Mouse (Mus musculus) thymus, adult 2 months (tissue): ENCODE measurements at regions not wholly inside any gene's neighbourhood (a gene's known extent, or its start where the extent isn't known, plus 50 kb on each side); places are given as distances from the start of the nearest gene placed in this dataset.
"Not testable (repeated sequence)": the region's sequence is repeated elsewhere in the genome, so short reads cannot be mapped to it uniquely, and the experiment has no call there.

Source experiments
- DNase-seq: peaks from one replicate; pipeline ENCODE4 v3.0.0; 2021
- H3K27ac ChIP-seq: fragments of 200-500 bp; 2 replicates; pipeline ENCODE4 v1.5.1; 2012; ENCODE audit warnings: low read length, control low read depth; ENCODE audit not compliant: control insufficient read depth, insufficient read depth
- H3K27me3 ChIP-seq: fragments of 200-500 bp; 2 replicates; pipeline ENCODE4 v1.6.1; 2012; ENCODE audit warnings: mild to moderate bottlenecking, low read length, moderate library complexity, mixed read lengths; ENCODE audit not compliant: control insufficient read depth, insufficient read depth
- H3K36me3 ChIP-seq: fragments of 200-500 bp; 2 replicates; pipeline ENCODE4 v1.6.1; 2012; ENCODE audit warnings: mild to moderate bottlenecking, low read length, moderate library complexity; ENCODE audit not compliant: control insufficient read depth, insufficient read depth
- H3K4me1 ChIP-seq: fragments of 200-500 bp; replicated peaks from 2 replicates; pipeline ENCODE4 v1.6.1; 2012; ENCODE audit warnings: low read length; ENCODE audit not compliant: control insufficient read depth, insufficient read depth
- H3K4me3 ChIP-seq: fragments of 200-500 bp; 2 replicates; pipeline ENCODE4 v1.5.1; 2012; ENCODE audit warnings: mild to moderate bottlenecking, low read length, control low read depth, moderate library complexity; ENCODE audit not compliant: control insufficient read depth, insufficient read depth
- CTCF ChIP-seq: fragments of 200-500 bp; IDR thresholded peaks from 2 replicates; pipeline ENCODE4 v1.5.1; 2012; ENCODE audit warnings: mild to moderate bottlenecking, control low read depth, low read length, moderate library complexity, borderline replicate concordance; ENCODE audit not compliant: control insufficient read depth, poor library complexity, insufficient read depth; ENCODE audit errors: extremely low read depth
- POLR2A ChIP-seq: fragments of 200-500 bp; IDR thresholded peaks from 2 replicates; pipeline ENCODE4 v1.6.1; 2012; ENCODE audit warnings: mild to moderate bottlenecking, low read length, control low read depth, moderate library complexity; ENCODE audit not compliant: control insufficient read depth, poor library complexity, insufficient read depth; ENCODE audit errors: extremely low read depth
- WGBS: fragments of 180-500 bp; shearing (Covaris S2); methylation state at CpG from one replicate; pipeline ENCODE4 v1.1.7; 2018; 5-methylcytosine and 5-hydroxymethylcytosine counted together

DNA sequence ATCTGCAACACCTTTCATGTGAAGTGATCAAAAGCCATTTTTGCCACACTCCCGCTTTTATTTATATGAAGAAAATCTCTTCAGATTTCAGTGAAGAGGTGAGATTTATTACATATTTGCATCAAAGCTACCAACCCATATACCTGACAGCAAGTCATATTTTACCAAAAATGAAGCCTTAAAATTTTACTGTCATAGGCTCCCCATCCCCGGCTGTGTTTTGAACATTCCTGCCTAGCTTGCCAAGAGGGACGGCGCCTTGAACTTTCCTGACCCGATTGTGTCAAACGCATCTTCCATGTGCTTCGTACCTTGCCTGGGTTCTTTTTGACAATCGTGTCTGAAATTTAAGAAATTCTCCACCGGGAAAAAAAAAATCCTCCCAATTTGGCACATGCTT is 173.3 kb upstream of the Six2 start:
- no peaks in the 10 kb centered on the region for H3K27me3 ChIP-seq
- no peak overlapping the region for H3K27ac ChIP-seq
- H3K36me3 ChIP-seq, result no peaks in the 10 kb centered on the region
- 95% methylated on average over 9 of the region's 9 CpGs for WGBS
- no peaks in the 10 kb centered on the region for H3K4me1 ChIP-seq
- H3K4me3 ChIP-seq, result no peak overlapping the region
- DNase-seq, result no peak
- no peak for TF ChIP-seq CTCF
- TF ChIP-seq POLR2A, result no peak

DNA sequence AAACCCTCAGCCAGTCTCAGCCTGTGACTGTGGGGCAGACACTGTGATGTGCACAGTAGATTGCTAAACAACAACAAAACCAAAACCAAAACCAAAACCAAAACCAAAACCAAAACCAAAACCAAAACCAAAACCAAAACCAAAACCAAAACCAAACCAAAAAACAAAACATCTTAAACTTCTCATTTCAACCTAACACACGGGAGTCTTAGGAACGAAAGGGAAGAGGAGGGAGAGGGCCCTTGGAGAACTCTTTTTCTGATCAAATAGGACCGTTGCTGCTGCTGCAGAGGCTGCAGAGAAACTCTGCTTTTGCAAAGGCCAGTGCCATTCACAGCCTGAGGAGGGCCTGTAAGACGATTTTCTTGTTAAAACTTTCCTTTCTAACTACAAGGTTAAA is 172.7 kb upstream of the Six2 start:
- no peaks in the 10 kb centered on the region for H3K36me3 ChIP-seq
- 58% methylated on average over 4 of the region's 4 CpGs for WGBS
- TF ChIP-seq CTCF, result no peak
- no peak for TF ChIP-seq POLR2A
- no peaks in the 10 kb centered on the region for H3K4me1 ChIP-seq
- no peak for DNase-seq
- H3K27me3 ChIP-seq, result no peaks in the 10 kb centered on the region
- H3K4me3 ChIP-seq, result no peak overlapping the region
- no peak overlapping the region for H3K27ac ChIP-seq

DNA sequence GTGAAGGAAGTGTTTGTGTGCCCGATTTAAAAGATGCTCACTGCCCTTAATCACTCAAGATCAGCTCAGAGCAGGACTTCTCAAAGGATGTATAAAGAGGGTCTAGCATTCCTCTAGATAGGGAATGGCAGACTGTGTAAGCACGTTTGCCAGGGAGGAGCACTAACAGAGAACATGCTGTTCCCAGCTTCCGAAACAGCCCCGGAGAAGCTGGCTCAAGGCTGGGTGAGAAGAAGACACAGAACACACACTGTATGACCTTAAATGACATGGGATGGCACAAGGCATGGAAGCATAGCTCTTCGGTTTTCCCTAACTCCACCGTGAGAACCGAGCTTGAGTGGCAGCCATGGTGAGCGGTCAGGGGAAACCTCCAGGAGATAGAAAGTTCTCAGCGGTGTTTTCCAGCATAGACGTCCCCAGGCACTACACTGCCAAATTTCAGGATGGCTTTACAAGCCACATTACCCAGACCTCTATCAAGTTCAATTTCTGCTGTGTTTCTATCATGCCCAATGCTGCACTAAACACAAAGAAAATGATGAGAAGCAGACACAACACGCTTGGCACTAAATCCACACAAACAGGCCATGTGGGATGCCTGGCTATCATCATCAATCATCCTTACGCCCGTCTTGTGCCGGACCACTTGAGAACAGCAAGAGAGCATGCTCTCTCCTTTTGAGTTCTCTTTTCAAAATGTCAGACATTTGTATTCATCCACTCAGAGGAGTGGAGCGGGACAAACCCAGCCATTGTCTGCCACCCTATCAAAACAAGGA is 172.0 kb upstream of the Six2 start:
- WGBS, result 94% methylated on average over 15 of the region's 15 CpGs
- Histone ChIP-seq H3K36me3 (no peaks in the 10 kb centered on the region), H3K27ac (no peak overlapping the region), H3K27me3 (no peaks in the 10 kb centered on the region), H3K4me1 (no peaks in the 10 kb centered on the region), H3K4me3 (no peak overlapping the region)
- no peak for TF ChIP-seq POLR2A
- TF ChIP-seq CTCF, result no peak
- no peak for DNase-seq

DNA sequence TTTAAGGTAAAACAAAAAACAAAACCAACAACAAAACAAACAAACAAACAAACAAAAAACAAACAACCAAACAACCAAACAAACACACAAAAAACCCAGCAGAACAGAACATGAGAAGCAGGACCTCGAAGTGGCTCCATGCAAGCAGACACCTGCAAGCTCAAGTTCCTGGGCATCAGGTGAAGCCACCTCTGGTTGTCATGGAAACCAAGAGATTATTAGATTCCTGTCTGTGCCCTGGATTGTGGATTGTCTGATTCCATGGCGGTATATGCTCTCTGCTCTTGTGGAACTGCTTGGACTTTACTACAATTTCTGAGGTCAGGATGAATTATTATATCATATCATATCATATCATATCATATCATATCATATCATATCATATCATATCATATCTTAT is 170.4 kb upstream of the Six2 start:
- no peak for DNase-seq
- TF ChIP-seq POLR2A (no peak), CTCF (no peak)
- no peak overlapping the region for H3K27ac ChIP-seq
- no peaks in the 10 kb centered on the region for H3K4me1 ChIP-seq
- WGBS, result 91% methylated on average over 2 of the region's 2 CpGs
- no peaks in the 10 kb centered on the region for H3K27me3 ChIP-seq
- no peak overlapping the region for H3K4me3 ChIP-seq
- H3K36me3 ChIP-seq, result no peaks in the 10 kb centered on the region

DNA sequence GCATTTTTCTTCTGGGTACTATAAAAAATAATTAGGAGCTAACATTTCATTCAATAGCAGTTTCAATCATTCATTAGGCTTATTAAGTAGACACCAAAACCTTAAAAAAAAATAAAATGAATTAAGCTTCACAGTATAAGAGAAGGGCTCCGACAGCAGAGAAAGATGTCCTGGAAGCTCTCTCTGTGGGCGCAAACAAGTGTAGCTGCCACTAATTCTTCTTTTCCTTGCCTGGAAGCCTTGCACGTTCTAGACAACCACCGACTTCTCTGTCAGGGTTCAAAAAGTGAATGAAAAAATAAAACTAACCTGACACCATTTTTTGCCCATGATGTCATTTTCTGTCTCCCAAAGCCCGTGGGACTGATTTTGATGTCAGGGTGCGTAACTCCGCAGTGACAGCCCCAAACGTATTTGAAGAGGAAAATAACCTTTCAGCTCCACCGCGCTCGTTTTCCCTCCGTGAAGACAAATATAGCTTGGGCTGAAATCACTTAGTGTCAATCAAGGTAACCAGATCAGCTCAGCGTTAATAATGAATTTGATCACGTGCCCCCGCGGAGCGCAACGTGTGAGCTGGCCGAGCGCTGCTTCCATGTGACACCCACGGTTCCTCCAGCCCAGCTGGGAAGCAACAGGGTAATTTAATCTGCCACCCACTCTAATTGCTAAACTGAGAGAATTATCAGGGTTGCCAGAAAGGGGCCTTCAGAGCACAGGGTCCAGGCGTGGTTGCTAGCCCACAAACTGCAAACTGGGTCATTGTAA is 169.8 kb upstream of the Six2 start:
- WGBS, result 87% methylated on average over 22 of the region's 22 CpGs
- Histone ChIP-seq H3K4me1 (no peaks in the 10 kb centered on the region), H3K27me3 (no peaks in the 10 kb centered on the region), H3K36me3 (no peaks in the 10 kb centered on the region), H3K27ac (no peak overlapping the region), H3K4me3 (no peak overlapping the region)
- DNase-seq, result no peak
- TF ChIP-seq POLR2A, result no peak
- no peak for TF ChIP-seq CTCF

DNA sequence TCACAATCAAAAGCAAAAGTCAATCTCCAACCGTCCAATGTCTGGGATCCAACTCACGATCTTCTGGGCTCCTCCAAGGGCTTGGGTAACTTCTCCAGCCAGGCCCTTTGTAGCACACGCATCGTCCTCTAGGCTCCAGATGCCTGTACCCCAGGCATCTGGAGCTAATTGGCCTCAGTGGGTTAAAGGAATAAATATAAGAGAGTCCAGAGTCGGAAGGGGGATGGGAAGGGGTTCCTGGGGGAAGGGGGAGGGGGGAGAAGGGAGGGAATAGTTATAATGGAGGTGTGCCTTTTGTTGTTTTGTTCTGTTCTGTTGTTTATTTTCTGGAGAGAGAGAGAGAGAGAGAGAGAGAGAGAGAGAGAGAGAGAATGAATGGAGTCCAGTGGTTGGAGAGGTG is 168.8 kb upstream of the Six2 start:
- H3K27me3 ChIP-seq, H3K27ac ChIP-seq, DNase-seq, H3K36me3 ChIP-seq, H3K4me3 ChIP-seq, H3K4me1 ChIP-seq: not testable (repeated sequence)
- WGBS, result 89% methylated on average over 4 of the region's 5 CpGs

DNA sequence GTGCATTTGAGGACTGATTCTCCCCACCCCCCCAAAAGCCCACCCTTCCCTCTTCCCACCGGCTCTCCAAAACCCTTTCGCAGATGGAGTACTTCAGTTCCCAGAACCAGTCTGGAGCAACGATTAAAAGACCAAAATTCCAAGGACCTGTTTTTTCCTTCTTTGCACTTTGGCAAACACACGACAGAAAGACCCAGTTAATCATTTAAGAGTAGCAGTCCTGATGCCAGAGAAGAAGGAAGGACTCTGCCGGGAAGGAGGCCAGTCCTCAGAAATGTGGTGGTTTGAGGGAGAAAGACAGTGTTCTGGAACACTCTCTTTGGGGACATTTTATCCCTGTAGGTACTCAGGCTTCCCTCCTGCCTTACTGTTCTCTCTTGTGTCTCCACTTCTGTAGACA is 165.1 kb upstream of the Six2 start:
- TF ChIP-seq CTCF, result no peak
- DNase-seq, result no peak
- H3K4me3 ChIP-seq, result no peak overlapping the region
- H3K4me1 ChIP-seq, result no peaks in the 10 kb centered on the region
- H3K27me3 ChIP-seq, result no peaks in the 10 kb centered on the region
- H3K36me3 ChIP-seq, result no peaks in the 10 kb centered on the region
- 92% methylated on average over 5 of the region's 5 CpGs for WGBS
- no peak overlapping the region for H3K27ac ChIP-seq
